Mouse (Mus musculus) forebrain, embryonic 11.5 days (tissue): Measurements from ENCODE around the gene Slco3a1. TPM values are rescaled to one million over a fixed set of nuclear protein-coding genes. Genes with fewer than 3 reads are reported as not detected.

Experiments
- ATAC-seq: fragments of 200-750 bp; cut with Nextera tagmentation; replicated peaks from 2 replicates; pipeline ENCODE4 v1.8.0; 2017; ENCODE audit warnings: moderate TSS enrichment; ENCODE audit not compliant: low FRiP score
- DNase-seq: peaks from one replicate; pipeline ENCODE4 v3.0.0-alpha.2; 2017; ENCODE audit warnings: low spot score
- H3K27ac ChIP-seq: fragments of 300-500 bp; sonication (generic); 2 replicates; pipeline ENCODE4 v1.5.1; 2014; ENCODE audit warnings: low read depth, low read length
- H3K27me3 ChIP-seq: fragments of 300-500 bp; sonication (generic); 2 replicates; pipeline ENCODE4 v1.6.1; 2014; ENCODE audit warnings: mild to moderate bottlenecking, low read length, mixed read lengths; ENCODE audit not compliant: control insufficient read depth, insufficient read depth
- H3K36me3 ChIP-seq: fragments of 300-500 bp; sonication (generic); 2 replicates; pipeline ENCODE4 v1.6.1; 2014; ENCODE audit warnings: mild to moderate bottlenecking, low read length, moderate library complexity, mixed read lengths; ENCODE audit not compliant: control insufficient read depth, insufficient read depth
- H3K4me1 ChIP-seq: fragments of 300-500 bp; sonication (generic); replicated peaks from 2 replicates; pipeline ENCODE4 v1.6.1; 2014; ENCODE audit warnings: low read length, mixed read lengths; ENCODE audit not compliant: control insufficient read depth, insufficient read depth
- H3K4me2 ChIP-seq: fragments of 300-500 bp; sonication (generic); 2 replicates; pipeline ENCODE4 v1.6.1; 2014; ENCODE audit warnings: low read depth, mild to moderate bottlenecking, low read length, moderate library complexity, mixed read lengths; ENCODE audit not compliant: severe bottlenecking
- H3K4me3 ChIP-seq: fragments of 300-500 bp; sonication (generic); 2 replicates; pipeline ENCODE4 v1.5.1; 2014; ENCODE audit warnings: low read depth, low read length
- H3K9ac ChIP-seq: fragments of 300-500 bp; sonication (generic); 2 replicates; pipeline ENCODE4 v1.6.1; 2014; ENCODE audit warnings: low read length
- H3K9me3 ChIP-seq: fragments of 300-500 bp; sonication (generic); 2 replicates; pipeline ENCODE4 v1.6.1; 2016; ENCODE audit warnings: low read length, mixed read lengths; ENCODE audit not compliant: control insufficient read depth
- WGBS: fragments of 180-500 bp; shearing (Covaris S2); extraction: QIAGEN DNeasy Blood & Tissue Kit; methylation state at CpG from one replicate; pipeline ENCODE4 v1.1.7; 2014; 5-methylcytosine and 5-hydroxymethylcytosine counted together
- polyA plus RNA-seq: library from polyadenylated mRNA; unstranded; fragments of >200 nt; fragmentation: Nextera tagmentation; extraction: Ambion mirVana; gene quantifications from 2 replicates; pipeline ENCODE4 v1.2.1, GENCODE M21; 2014

The Slco3a1 gene
- polyA plus RNA-seq, 1 experiment from 2014 or later: 6.1 TPM

- Histone ChIP-seq H3K27me3 (no peaks in the 10 kb centered on the region), H3K4me1 (no peaks in the 10 kb centered on the region), H3K9me3 (no peaks in the 10 kb centered on the region), H3K4me2 (no peak overlapping the region), H3K4me3 (no peak overlapping the region), H3K27ac (no peak overlapping the region), H3K9ac (no peak overlapping the region), H3K36me3 (no peaks in the 10 kb centered on the region)
- ATAC-seq (no peak), DNase-seq (no peak)
- 84% methylated on average over 14 of the region's 14 CpGs for WGBS
These were observed 179.2 kb downstream of the Slco3a1 start for GRCm38 (mm10) chr7:74375174-74375957.

- ATAC-seq (no peak), DNase-seq (no peak)
- no peaks in the 10 kb centered on the region for H3K27me3 ChIP-seq
- H3K4me1 ChIP-seq: no peaks in the 10 kb centered on the region
- H3K27ac ChIP-seq: no peak overlapping the region
- no peaks in the 10 kb centered on the region for H3K36me3 ChIP-seq
- no peak overlapping the region for H3K4me3 ChIP-seq
- WGBS: 88% methylated on average over 6 of the region's 6 CpGs
- no peaks in the 10 kb centered on the region for H3K9me3 ChIP-seq
- no peak overlapping the region for H3K9ac ChIP-seq
- no peak overlapping the region for H3K4me2 ChIP-seq
These were observed 181.5 kb downstream of the Slco3a1 start for GRCm38 (mm10) chr7:74373056-74373455.

GRCm38 (mm10) chr7:74372141-74372582 is 182.4 kb downstream of the Slco3a1 start:
- H3K9ac ChIP-seq: no peak overlapping the region
- no peaks in the 10 kb centered on the region for H3K27me3 ChIP-seq
- H3K9me3 ChIP-seq: no peaks in the 10 kb centered on the region
- no peak overlapping the region for H3K27ac ChIP-seq
- no peak overlapping the region for H3K4me3 ChIP-seq
- no peaks in the 10 kb centered on the region for H3K36me3 ChIP-seq
- no peaks in the 10 kb centered on the region for H3K4me1 ChIP-seq
- WGBS: 85% methylated on average over 6 of the region's 6 CpGs
- no peak overlapping the region for H3K4me2 ChIP-seq
- DNase-seq: no peak
- no peak for ATAC-seq

- WGBS: 60% methylated on average over 2 of the region's 2 CpGs
- ATAC-seq: no peak
- H3K27me3 ChIP-seq: no peaks in the 10 kb centered on the region
- H3K27ac ChIP-seq: no peak overlapping the region
- H3K9me3 ChIP-seq: no peaks in the 10 kb centered on the region
- no peaks in the 10 kb centered on the region for H3K4me1 ChIP-seq
- no peak overlapping the region for H3K4me2 ChIP-seq
- no peak for DNase-seq
- H3K4me3 ChIP-seq: no peak overlapping the region
- no peaks in the 10 kb centered on the region for H3K36me3 ChIP-seq
- H3K9ac ChIP-seq: no peak overlapping the region
These were observed 182.9 kb downstream of the Slco3a1 start for GRCm38 (mm10) chr7:74371656-74372055.

- Histone ChIP-seq H3K36me3 (no peaks in the 10 kb centered on the region), H3K9me3 (no peaks in the 10 kb centered on the region), H3K27me3 (no peaks in the 10 kb centered on the region), H3K4me2 (no peak overlapping the region), H3K4me3 (no peak overlapping the region), H3K9ac (no peak overlapping the region), H3K27ac (no peak overlapping the region), H3K4me1 (no peaks in the 10 kb centered on the region)
- 17% methylated on average over 2 of the region's 2 CpGs for WGBS
- DNase-seq: no peak
- ATAC-seq: 0 out of 2 replicates have a peak, but pooled peaks have one; percentile 37
These were observed 183.4 kb downstream of the Slco3a1 start for GRCm38 (mm10) chr7:74371208-74371607.

GRCm38 (mm10) chr7:74369657-74370056 is 184.9 kb downstream of the Slco3a1 start:
- H3K27ac ChIP-seq: no peak overlapping the region
- DNase-seq: no peak
- no peak overlapping the region for H3K4me2 ChIP-seq
- H3K4me3 ChIP-seq: no peak overlapping the region
- WGBS: 70% methylated on average over 4 of the region's 4 CpGs
- no peaks in the 10 kb centered on the region for H3K27me3 ChIP-seq
- no peak for ATAC-seq
- H3K4me1 ChIP-seq: peaks cover 4% of the 10 kb centered on the region; the same call in 1 of the 2 replicates
- H3K9me3 ChIP-seq: no peaks in the 10 kb centered on the region
- H3K36me3 ChIP-seq: no peaks in the 10 kb centered on the region
- H3K9ac ChIP-seq: no peak overlapping the region

GRCm38 (mm10) chr7:74368256-74368980 is 186.2 kb downstream of the Slco3a1 start:
- Histone ChIP-seq H3K27me3 (no peaks in the 10 kb centered on the region), H3K36me3 (no peaks in the 10 kb centered on the region), H3K4me2 (no peak overlapping the region), H3K4me1 (peaks cover 4% of the 10 kb centered on the region; the same call in 1 of the 2 replicates), H3K9ac (no peak overlapping the region), H3K27ac (no peak overlapping the region), H3K4me3 (no peak overlapping the region), H3K9me3 (no peaks in the 10 kb centered on the region)
- no peak for ATAC-seq
- DNase-seq: no peak
- WGBS: 84% methylated on average over 11 of the region's 11 CpGs

GRCm38 (mm10) chr7:74367350-74367749 is 187.2 kb downstream of the Slco3a1 start:
- DNase-seq (peak; percentile 70), ATAC-seq (0 out of 2 replicates have a peak, but pooled peaks have one; percentile 28)
- Histone ChIP-seq H3K36me3 (no peaks in the 10 kb centered on the region), H3K4me3 (no peak overlapping the region), H3K4me1 (peaks cover 4% of the 10 kb centered on the region; the same call in 1 of the 2 replicates), H3K27ac (no peak overlapping the region), H3K9ac (no peak overlapping the region), H3K9me3 (no peaks in the 10 kb centered on the region), H3K27me3 (no peaks in the 10 kb centered on the region), H3K4me2 (no peak overlapping the region)
- WGBS: 32% methylated on average over 7 of the region's 7 CpGs
